Mouse (Mus musculus): ENCODE measurements around the gene D930007J09Rik.

Gene D930007J09Rik

GRCm38 (mm10) chr13:32827951-32828350 lies 25.3 kb upstream of the D930007J09Rik start:
- Histone ChIP-seq H3K36me3 (ENCODE audit: control insufficient read depth, insufficient read depth, low read length, poor library complexity, severe bottlenecking) (no peaks in the 10 kb centered on the region), H3K27me3 (ENCODE audit: control insufficient read depth, insufficient read depth, low read length, poor library complexity, severe bottlenecking) (no peaks in the 10 kb centered on the region)
- DNase-seq (ENCODE audit: low read depth, low spot score), result peak; percentile 87

GRCm38 (mm10) chr13:32827111-32827822 lies 24.6 kb upstream of the D930007J09Rik start:
- DNase-seq (ENCODE audit: low read depth, low spot score), result no peak
- H3K36me3 ChIP-seq (ENCODE audit: control insufficient read depth, insufficient read depth, low read length, poor library complexity, severe bottlenecking), result no peaks in the 10 kb centered on the region
- no peaks in the 10 kb centered on the region for H3K27me3 ChIP-seq (ENCODE audit: control insufficient read depth, insufficient read depth, low read length, poor library complexity, severe bottlenecking)

- peak; percentile 48 for DNase-seq (ENCODE audit: low read depth, low spot score)
- Histone ChIP-seq H3K27me3 (ENCODE audit: control insufficient read depth, insufficient read depth, low read length, poor library complexity, severe bottlenecking) (no peaks in the 10 kb centered on the region), H3K36me3 (ENCODE audit: control insufficient read depth, insufficient read depth, low read length, poor library complexity, severe bottlenecking) (no peaks in the 10 kb centered on the region)
Observed at GRCm38 (mm10) chr13:32825546-32825945, 22.9 kb upstream of the D930007J09Rik start.

- H3K36me3 ChIP-seq (ENCODE audit: control insufficient read depth, insufficient read depth, low read length, poor library complexity, severe bottlenecking), result no peaks in the 10 kb centered on the region
- no peaks in the 10 kb centered on the region for H3K27me3 ChIP-seq (ENCODE audit: control insufficient read depth, insufficient read depth, low read length, poor library complexity, severe bottlenecking)
- DNase-seq (ENCODE audit: low read depth, low spot score), result no peak
Observed at GRCm38 (mm10) chr13:32824377-32825330, 22.0 kb upstream of the D930007J09Rik start.

- Histone ChIP-seq H3K27me3 (ENCODE audit: control insufficient read depth, insufficient read depth, low read length, poor library complexity, severe bottlenecking) (no peaks in the 10 kb centered on the region), H3K36me3 (ENCODE audit: control insufficient read depth, insufficient read depth, low read length, poor library complexity, severe bottlenecking) (peaks cover under 1% of the 10 kb centered on the region)
- DNase-seq (ENCODE audit: low read depth, low spot score), result no peak
Observed at GRCm38 (mm10) chr13:32823126-32823525, 20.5 kb upstream of the D930007J09Rik start.

- Histone ChIP-seq H3K36me3 (ENCODE audit: control insufficient read depth, insufficient read depth, low read length, poor library complexity, severe bottlenecking) (peaks cover 7% of the 10 kb centered on the region), H3K27me3 (ENCODE audit: control insufficient read depth, insufficient read depth, low read length, poor library complexity, severe bottlenecking) (no peaks in the 10 kb centered on the region)
- DNase-seq (ENCODE audit: low read depth, low spot score), result no peak
Observed at GRCm38 (mm10) chr13:32821671-32822070, 19.0 kb upstream of the D930007J09Rik start.

GRCm38 (mm10) chr13:32819926-32820325 lies 17.3 kb upstream of the D930007J09Rik start:
- no peaks in the 10 kb centered on the region for H3K27me3 ChIP-seq (ENCODE audit: control insufficient read depth, insufficient read depth, low read length, poor library complexity, severe bottlenecking)
- no peak for DNase-seq (ENCODE audit: low read depth, low spot score)
- peaks cover 10% of the 10 kb centered on the region for H3K36me3 ChIP-seq (ENCODE audit: control insufficient read depth, insufficient read depth, low read length, poor library complexity, severe bottlenecking)

GRCm38 (mm10) chr13:32819241-32819640 lies 16.6 kb upstream of the D930007J09Rik start:
- H3K27me3 ChIP-seq (ENCODE audit: control insufficient read depth, insufficient read depth, low read length, poor library complexity, severe bottlenecking), result no peaks in the 10 kb centered on the region
- H3K36me3 ChIP-seq (ENCODE audit: control insufficient read depth, insufficient read depth, low read length, poor library complexity, severe bottlenecking), result peaks cover 10% of the 10 kb centered on the region
- DNase-seq (ENCODE audit: low read depth, low spot score), result no peak

GRCm38 (mm10) chr13:32807624-32808023 lies 5.0 kb upstream of the D930007J09Rik start:
- no peak for DNase-seq (ENCODE audit: low read depth, low spot score)
- Histone ChIP-seq H3K27me3 (ENCODE audit: control insufficient read depth, insufficient read depth, low read length, poor library complexity, severe bottlenecking) (no peaks in the 10 kb centered on the region), H3K36me3 (ENCODE audit: control insufficient read depth, insufficient read depth, low read length, poor library complexity, severe bottlenecking) (peaks cover 12% of the 10 kb centered on the region; the same call in 1 of the 2 replicates)

- Histone ChIP-seq H3K36me3 (ENCODE audit: control insufficient read depth, insufficient read depth, low read length, poor library complexity, severe bottlenecking) (peaks cover 12% of the 10 kb centered on the region; the same call in 1 of the 2 replicates), H3K27me3 (ENCODE audit: control insufficient read depth, insufficient read depth, low read length, poor library complexity, severe bottlenecking) (no peaks in the 10 kb centered on the region)
- no peak for DNase-seq (ENCODE audit: low read depth, low spot score)
Observed at GRCm38 (mm10) chr13:32806820-32807219, 4.2 kb upstream of the D930007J09Rik start.

- peaks cover 8% of the 10 kb centered on the region; the same call in 1 of the 2 replicates for H3K36me3 ChIP-seq (ENCODE audit: control insufficient read depth, insufficient read depth, low read length, poor library complexity, severe bottlenecking)
- no peak for DNase-seq (ENCODE audit: low read depth, low spot score)
- H3K27me3 ChIP-seq (ENCODE audit: control insufficient read depth, insufficient read depth, low read length, poor library complexity, severe bottlenecking), result no peaks in the 10 kb centered on the region
Observed at GRCm38 (mm10) chr13:32803701-32804345, 1.2 kb upstream of the D930007J09Rik start.

- Histone ChIP-seq H3K27me3 (ENCODE audit: control insufficient read depth, insufficient read depth, low read length, poor library complexity, severe bottlenecking) (no peaks in the 10 kb centered on the region), H3K36me3 (ENCODE audit: control insufficient read depth, insufficient read depth, low read length, poor library complexity, severe bottlenecking) (0 out of 2 replicates have a peak, but pooled peaks cover 5% of the 10 kb centered on the region)
- DNase-seq (ENCODE audit: low read depth, low spot score), result peak; percentile 96
Observed at GRCm38 (mm10) chr13:32801693-32802221, 892 bp downstream of the D930007J09Rik start, which contains the start of gene Wrnip1. Gene Wrnip1 (plus strand): TSS chr13:32802038.

- peak; percentile 83 for DNase-seq (ENCODE audit: low read depth, low spot score)
- no peaks in the 10 kb centered on the region for H3K27me3 ChIP-seq (ENCODE audit: control insufficient read depth, insufficient read depth, low read length, poor library complexity, severe bottlenecking)
- no peaks in the 10 kb centered on the region for H3K36me3 ChIP-seq (ENCODE audit: control insufficient read depth, insufficient read depth, low read length, poor library complexity, severe bottlenecking)
Observed at GRCm38 (mm10) chr13:32800859-32801258, 1.8 kb downstream of the D930007J09Rik start.

GRCm38 (mm10) chr13:32799131-32799530 lies 3.5 kb downstream of the D930007J09Rik start:
- DNase-seq (ENCODE audit: low read depth, low spot score), result peak; percentile 57
- Histone ChIP-seq H3K27me3 (ENCODE audit: control insufficient read depth, insufficient read depth, low read length, poor library complexity, severe bottlenecking) (no peaks in the 10 kb centered on the region), H3K36me3 (ENCODE audit: control insufficient read depth, insufficient read depth, low read length, poor library complexity, severe bottlenecking) (no peaks in the 10 kb centered on the region)

Measured in splenic B cell, adult 2 months (primary cell).